Mouse (Mus musculus) embryonic facial prominence, embryonic 12.5 days (tissue): ENCODE data around the gene Tmem266. TPM values are rescaled to one million over a fixed set of nuclear protein-coding genes. Genes with fewer than 3 reads are reported as not detected.

Source experiments
- ATAC-seq: fragments of 200-750 bp; cut with Nextera tagmentation; 2 replicates; pipeline ENCODE4 v1.8.0; 2017; ENCODE audit not compliant: insufficient number of reproducible peaks, insufficient read depth, low FRiP score, low TSS enrichment
- H3K27ac ChIP-seq: fragments of 300-500 bp; sonication (generic); 2 replicates; pipeline ENCODE4 v1.5.1; 2016; ENCODE audit warnings: mild to moderate bottlenecking
- H3K27me3 ChIP-seq: fragments of 300-500 bp; sonication (generic); 2 replicates; pipeline ENCODE4 v1.6.1; 2016; ENCODE audit warnings: mild to moderate bottlenecking, moderate library complexity
- H3K36me3 ChIP-seq: fragments of 300-500 bp; sonication (generic); 2 replicates; pipeline ENCODE4 v1.6.1; 2016; ENCODE audit warnings: mild to moderate bottlenecking
- H3K4me1 ChIP-seq: fragments of 300-500 bp; sonication (generic); 2 replicates; pipeline ENCODE4 v1.6.1; 2016
- H3K4me2 ChIP-seq: fragments of 300-500 bp; sonication (generic); replicated peaks from 2 replicates; pipeline ENCODE4 v1.6.1; 2016; ENCODE audit warnings: mild to moderate bottlenecking, moderate library complexity
- H3K4me3 ChIP-seq: fragments of 300-500 bp; sonication (generic); 2 replicates; pipeline ENCODE4 v1.5.1; 2016; ENCODE audit warnings: mild to moderate bottlenecking
- H3K9ac ChIP-seq: fragments of 300-500 bp; sonication (generic); 2 replicates; pipeline ENCODE4 v1.6.1; 2016; ENCODE audit warnings: mild to moderate bottlenecking, moderate library complexity
- H3K9me3 ChIP-seq: fragments of 300-500 bp; sonication (generic); 2 replicates; pipeline ENCODE4 v1.6.1; 2016; ENCODE audit warnings: mild to moderate bottlenecking, moderate library complexity
- WGBS: fragments of 180-500 bp; shearing (Covaris S2); methylation state at CpG from one replicate; pipeline ENCODE4 v1.1.7; 2016; 5-methylcytosine and 5-hydroxymethylcytosine counted together
- polyA plus RNA-seq: library from polyadenylated mRNA; unstranded; fragments of >200 nt; fragmentation: Nextera tagmentation; extraction: Ambion mirVana; gene quantifications from 2 replicates; pipeline ENCODE4 v1.2.1, GENCODE M21; 2016

Tmem266 gene
- polyA plus RNA-seq, 1 experiment from 2014 or later, result 0.91 TPM

GRCm38 (mm10) chr9:55406773-55407172, 80.1 kb downstream of the Tmem266 start:
- Histone ChIP-seq H3K27ac (peak overlapping the region; percentile 75), H3K4me3 (no peak overlapping the region), H3K9ac (no peak overlapping the region), H3K4me1 (peaks cover 25% of the 10 kb centered on the region), H3K4me2 (no peak overlapping the region), H3K9me3 (no peaks in the 10 kb centered on the region), H3K27me3 (no peaks in the 10 kb centered on the region), H3K36me3 (no peaks in the 10 kb centered on the region)
- WGBS, result 12% methylated on average over 2 of the region's 2 CpGs
- ATAC-seq, result no peak

- H3K36me3 ChIP-seq, result no peaks in the 10 kb centered on the region
- H3K9me3 ChIP-seq, result no peaks in the 10 kb centered on the region
- H3K4me1 ChIP-seq, result peaks cover 25% of the 10 kb centered on the region
- H3K9ac ChIP-seq, result no peak overlapping the region
- ATAC-seq, result no peak
- no peak overlapping the region for H3K4me3 ChIP-seq
- no peak overlapping the region for H3K4me2 ChIP-seq
- 46% methylated on average over 4 of the region's 4 CpGs for WGBS
- H3K27ac ChIP-seq, result no peak overlapping the region
- H3K27me3 ChIP-seq, result no peaks in the 10 kb centered on the region
These were observed 82.1 kb downstream of the Tmem266 start for GRCm38 (mm10) chr9:55408851-55409250.

GRCm38 (mm10) chr9:55409833-55410232, 83.1 kb downstream of the Tmem266 start:
- Histone ChIP-seq H3K4me1 (peaks cover 25% of the 10 kb centered on the region), H3K9ac (no peak overlapping the region), H3K4me3 (no peak overlapping the region), H3K4me2 (no peak overlapping the region), H3K36me3 (no peaks in the 10 kb centered on the region), H3K9me3 (no peaks in the 10 kb centered on the region), H3K27me3 (no peaks in the 10 kb centered on the region), H3K27ac (no peak overlapping the region)
- ATAC-seq, result no peak
- WGBS, result 51% methylated on average over 3 of the region's 3 CpGs

GRCm38 (mm10) chr9:55410430-55410829, 83.7 kb downstream of the Tmem266 start:
- Histone ChIP-seq H3K27me3 (no peaks in the 10 kb centered on the region), H3K36me3 (no peaks in the 10 kb centered on the region), H3K4me3 (no peak overlapping the region), H3K4me2 (no peak overlapping the region), H3K9me3 (no peaks in the 10 kb centered on the region), H3K27ac (no peak overlapping the region), H3K9ac (no peak overlapping the region), H3K4me1 (peaks cover 25% of the 10 kb centered on the region)
- 52% methylated on average over 6 of the region's 6 CpGs for WGBS
- ATAC-seq, result no peak

GRCm38 (mm10) chr9:55411154-55411553, 84.4 kb downstream of the Tmem266 start:
- no peak overlapping the region for H3K4me2 ChIP-seq
- no peaks in the 10 kb centered on the region for H3K9me3 ChIP-seq
- H3K27ac ChIP-seq, result no peak overlapping the region
- H3K9ac ChIP-seq, result no peak overlapping the region
- H3K36me3 ChIP-seq, result no peaks in the 10 kb centered on the region
- peaks cover 25% of the 10 kb centered on the region for H3K4me1 ChIP-seq
- H3K27me3 ChIP-seq, result no peaks in the 10 kb centered on the region
- 33% methylated on average over 6 of the region's 6 CpGs for WGBS
- no peak overlapping the region for H3K4me3 ChIP-seq
- ATAC-seq, result no peak

GRCm38 (mm10) chr9:55421786-55422185, 95.1 kb downstream of the Tmem266 start:
- no peaks in the 10 kb centered on the region for H3K27me3 ChIP-seq
- peaks cover 6% of the 10 kb centered on the region; the same call in 1 of the 2 replicates for H3K4me1 ChIP-seq

GRCm38 (mm10) chr9:55423451-55424424, 97.0 kb downstream of the Tmem266 start:
- Histone ChIP-seq H3K27ac (no peak overlapping the region), H3K27me3 (no peaks in the 10 kb centered on the region), H3K4me3 (no peak overlapping the region), H3K4me1 (peaks cover 6% of the 10 kb centered on the region; the same call in 1 of the 2 replicates), H3K4me2 (no peak overlapping the region), H3K9ac (no peak overlapping the region), H3K36me3 (no peaks in the 10 kb centered on the region), H3K9me3 (no peaks in the 10 kb centered on the region)
- no peak for ATAC-seq
- 75% methylated on average over 14 of the region's 14 CpGs for WGBS

More at GRCm38 (mm10) chr9:55421786-55422185, 95.1 kb downstream of the Tmem266 start:
- Histone ChIP-seq H3K4me3 (no peak overlapping the region), H3K9me3 (no peaks in the 10 kb centered on the region), H3K36me3 (no peaks in the 10 kb centered on the region), H3K27ac (no peak overlapping the region), H3K4me2 (no peak overlapping the region), H3K9ac (no peak overlapping the region)
- ATAC-seq, result no peak
- WGBS, result 97% methylated on average over 3 of the region's 3 CpGs

- 24% methylated on average over 7 of the region's 7 CpGs for WGBS
- no peak overlapping the region for H3K9ac ChIP-seq
- H3K9me3 ChIP-seq, result no peaks in the 10 kb centered on the region
- peaks cover 6% of the 10 kb centered on the region; the same call in 1 of the 2 replicates for H3K4me1 ChIP-seq
- no peak for ATAC-seq
- no peaks in the 10 kb centered on the region for H3K36me3 ChIP-seq
- H3K27ac ChIP-seq, result no peak overlapping the region
- H3K4me2 ChIP-seq, result no peak overlapping the region
- H3K4me3 ChIP-seq, result no peak overlapping the region
- no peaks in the 10 kb centered on the region for H3K27me3 ChIP-seq
These were observed 98.6 kb downstream of the Tmem266 start for GRCm38 (mm10) chr9:55425271-55425810.

- Histone ChIP-seq H3K4me2 (0 out of 2 replicates have a peak overlapping the region, but pooled peaks have one; percentile 28), H3K9ac (no peak overlapping the region)
These were observed 102.7 kb downstream of the Tmem266 start for GRCm38 (mm10) chr9:55429242-55429975.

GRCm38 (mm10) chr9:55430133-55430532, 103.4 kb downstream of the Tmem266 start:
- peak overlapping the region; percentile 28; the same call in 1 of the 2 replicates for H3K4me2 ChIP-seq
- WGBS, result 17% methylated on average over 20 of the region's 20 CpGs
- no peak overlapping the region for H3K4me3 ChIP-seq

More at GRCm38 (mm10) chr9:55429242-55429975, 102.7 kb downstream of the Tmem266 start:
- Histone ChIP-seq H3K27me3 (no peaks in the 10 kb centered on the region), H3K36me3 (no peaks in the 10 kb centered on the region), H3K4me1 (peaks cover 6% of the 10 kb centered on the region; the same call in 1 of the 2 replicates), H3K9me3 (no peaks in the 10 kb centered on the region), H3K27ac (no peak overlapping the region), H3K4me3 (no peak overlapping the region)
- 32% methylated on average over 12 of the region's 12 CpGs for WGBS
- peak; percentile 29; the same call in 1 of the 2 replicates for ATAC-seq

More at GRCm38 (mm10) chr9:55430133-55430532, 103.4 kb downstream of the Tmem266 start:
- Histone ChIP-seq H3K27me3 (no peaks in the 10 kb centered on the region), H3K4me1 (peaks cover 3% of the 10 kb centered on the region; the same call in 1 of the 2 replicates), H3K9ac (no peak overlapping the region), H3K36me3 (no peaks in the 10 kb centered on the region), H3K9me3 (no peaks in the 10 kb centered on the region), H3K27ac (no peak overlapping the region)
- ATAC-seq, result 0 out of 2 replicates have a peak, but pooled peaks have one; percentile 11
